Mouse (Mus musculus): ENCODE results near the gene Adgrg5. TPM values are rescaled to one million over a fixed set of nuclear protein-coding genes. Genes with fewer than 3 reads are reported as not detected.

Adgrg5 gene
- polyA plus RNA-seq, 1 experiment from 2014 or later = not detected

DNA sequence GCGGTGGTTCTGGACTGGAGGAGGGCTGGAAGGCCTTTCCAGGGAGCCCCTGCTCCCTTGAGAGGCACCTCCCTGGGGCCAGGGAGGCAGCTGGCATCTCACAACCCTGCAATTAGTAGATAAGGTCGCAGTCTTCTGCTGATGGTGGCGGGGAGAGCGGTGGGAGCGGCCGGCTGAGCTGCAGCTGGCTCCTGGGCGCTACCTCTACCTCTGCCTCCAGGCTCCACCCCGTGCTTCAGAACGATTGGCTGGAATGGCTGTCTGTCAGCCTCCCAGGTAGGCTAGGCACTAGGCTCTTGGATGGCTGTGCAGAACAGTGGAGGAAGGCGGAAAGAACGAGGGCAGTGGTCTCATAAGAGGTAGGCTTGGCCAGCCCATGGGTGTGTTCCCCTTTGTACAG, 24.2 kb upstream of the Adgrg5 start:
- no peaks in the 10 kb centered on the region for H3K36me3 ChIP-seq (ENCODE audit: control insufficient read depth, insufficient read depth, low read length)
- no peaks in the 10 kb centered on the region for H3K4me1 ChIP-seq (ENCODE audit: control insufficient read depth, insufficient read depth, low read length)
- 0 out of 2 replicates have a peak overlapping the region, but pooled peaks have one; percentile 9 for H3K4me3 ChIP-seq (ENCODE audit: low read depth, low read length)
- WGBS = 7% methylated on average over 11 of the region's 11 CpGs
- H3K27ac ChIP-seq (ENCODE audit: low read length) = no peak overlapping the region
- peak overlapping the region; percentile 36 for H3K4me2 ChIP-seq (ENCODE audit: low read length)
- no peaks in the 10 kb centered on the region for H3K9me3 ChIP-seq (replicated peaks; ENCODE audit: control insufficient read depth, low read length, poor library complexity, severe bottlenecking)
- no peak overlapping the region for H3K9ac ChIP-seq (ENCODE audit: low read depth, low read length)
- no peak; the same call in 1 of the 2 replicates for ATAC-seq
- H3K27me3 ChIP-seq (ENCODE audit: control insufficient read depth, insufficient read depth, low read depth, low read length) = no peaks in the 10 kb centered on the region

DNA sequence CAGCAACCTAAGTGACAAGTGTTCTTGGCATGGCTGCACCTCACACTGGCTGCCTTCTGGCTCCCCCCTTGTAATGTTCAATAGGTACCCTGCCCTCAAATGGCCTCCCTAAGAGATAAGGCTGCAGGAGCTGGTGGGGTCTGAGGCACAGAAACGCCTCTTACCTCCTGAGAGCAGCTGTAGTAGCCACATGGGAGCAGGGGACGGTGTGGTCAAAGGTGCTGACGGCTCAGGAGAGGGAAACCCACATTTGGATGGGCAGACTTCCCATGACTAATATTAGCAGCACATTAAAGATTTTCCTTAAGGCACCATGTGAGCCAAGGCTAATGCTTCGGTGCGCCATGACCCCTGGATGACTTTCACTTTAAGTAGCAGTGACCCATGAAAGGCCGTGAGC, 22.9 kb upstream of the Adgrg5 start:
- Histone ChIP-seq H3K36me3 (ENCODE audit: control insufficient read depth, insufficient read depth, low read length) (no peaks in the 10 kb centered on the region), H3K27me3 (ENCODE audit: control insufficient read depth, insufficient read depth, low read depth, low read length) (no peaks in the 10 kb centered on the region), H3K4me1 (ENCODE audit: control insufficient read depth, insufficient read depth, low read length) (no peaks in the 10 kb centered on the region), H3K4me2 (ENCODE audit: low read length) (no peak overlapping the region), H3K27ac (ENCODE audit: low read length) (no peak overlapping the region), H3K4me3 (ENCODE audit: low read depth, low read length) (no peak overlapping the region), H3K9ac (ENCODE audit: low read depth, low read length) (0 out of 2 replicates have a peak overlapping the region, but pooled peaks have one; percentile 20), H3K9me3 (replicated peaks; ENCODE audit: control insufficient read depth, low read length, poor library complexity, severe bottlenecking) (no peaks in the 10 kb centered on the region)
- WGBS = 22% methylated on average over 6 of the region's 6 CpGs
- no peak for ATAC-seq

DNA sequence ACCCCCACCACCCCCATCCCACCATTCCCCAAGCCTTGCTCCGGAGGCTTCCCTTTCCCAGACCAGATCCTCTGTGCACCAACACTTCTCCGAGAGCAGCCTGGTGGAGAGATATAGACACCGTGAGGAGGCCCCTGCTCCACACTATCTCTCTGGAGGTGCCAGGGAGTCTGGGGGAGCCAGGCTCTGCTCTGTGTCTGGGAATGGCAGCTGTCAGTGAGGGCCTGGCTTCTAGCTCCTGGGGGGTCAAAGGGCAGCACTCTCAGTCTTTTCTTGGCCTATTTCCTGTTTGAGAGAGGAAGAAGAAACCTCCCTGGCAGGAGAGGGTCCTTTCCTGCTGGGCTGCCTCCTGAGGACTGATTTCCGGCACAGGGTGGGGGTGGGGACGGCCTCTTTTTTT, 22.5 kb upstream of the Adgrg5 start:
- Histone ChIP-seq H3K36me3 (ENCODE audit: control insufficient read depth, insufficient read depth, low read length) (no peaks in the 10 kb centered on the region), H3K4me3 (ENCODE audit: low read depth, low read length) (no peak overlapping the region), H3K27me3 (ENCODE audit: control insufficient read depth, insufficient read depth, low read depth, low read length) (no peaks in the 10 kb centered on the region), H3K9ac (ENCODE audit: low read depth, low read length) (0 out of 2 replicates have a peak overlapping the region, but pooled peaks have one; percentile 20), H3K4me1 (ENCODE audit: control insufficient read depth, insufficient read depth, low read length) (no peaks in the 10 kb centered on the region), H3K4me2 (ENCODE audit: low read length) (no peak overlapping the region), H3K9me3 (replicated peaks; ENCODE audit: control insufficient read depth, low read length, poor library complexity, severe bottlenecking) (no peaks in the 10 kb centered on the region), H3K27ac (ENCODE audit: low read length) (no peak overlapping the region)
- 21% methylated on average over 5 of the region's 5 CpGs for WGBS
- ATAC-seq = no peak

DNA sequence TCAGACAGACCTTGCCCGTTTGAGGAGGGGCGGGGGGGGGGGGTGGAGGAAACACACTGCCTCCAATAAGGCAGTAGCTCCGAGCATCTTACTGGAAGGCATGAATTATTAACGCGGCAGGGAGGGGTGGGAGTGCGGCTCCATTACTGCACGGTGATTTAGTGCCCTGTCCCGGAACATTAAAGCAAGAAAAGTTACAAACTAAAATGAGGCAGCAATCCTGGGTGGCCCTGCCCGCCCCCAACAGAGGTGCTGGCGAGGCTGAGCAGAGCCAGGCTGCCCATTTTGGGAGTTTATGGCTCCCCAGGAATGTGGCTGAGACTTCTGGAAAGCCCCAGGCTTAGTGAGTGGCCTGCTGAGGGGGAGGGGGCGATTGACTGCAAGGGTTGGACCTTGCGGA, 19.8 kb upstream of the Adgrg5 start:
- Histone ChIP-seq H3K4me2 (ENCODE audit: low read length) (no peak overlapping the region), H3K9ac (ENCODE audit: low read depth, low read length) (no peak overlapping the region), H3K4me1 (ENCODE audit: control insufficient read depth, insufficient read depth, low read length) (no peaks in the 10 kb centered on the region), H3K27me3 (ENCODE audit: control insufficient read depth, insufficient read depth, low read depth, low read length) (no peaks in the 10 kb centered on the region), H3K9me3 (replicated peaks; ENCODE audit: control insufficient read depth, low read length, poor library complexity, severe bottlenecking) (no peaks in the 10 kb centered on the region), H3K4me3 (ENCODE audit: low read depth, low read length) (no peak overlapping the region), H3K27ac (ENCODE audit: low read length) (no peak overlapping the region), H3K36me3 (ENCODE audit: control insufficient read depth, insufficient read depth, low read length) (no peaks in the 10 kb centered on the region)
- 67% methylated on average over 12 of the region's 12 CpGs for WGBS
- ATAC-seq = no peak

DNA sequence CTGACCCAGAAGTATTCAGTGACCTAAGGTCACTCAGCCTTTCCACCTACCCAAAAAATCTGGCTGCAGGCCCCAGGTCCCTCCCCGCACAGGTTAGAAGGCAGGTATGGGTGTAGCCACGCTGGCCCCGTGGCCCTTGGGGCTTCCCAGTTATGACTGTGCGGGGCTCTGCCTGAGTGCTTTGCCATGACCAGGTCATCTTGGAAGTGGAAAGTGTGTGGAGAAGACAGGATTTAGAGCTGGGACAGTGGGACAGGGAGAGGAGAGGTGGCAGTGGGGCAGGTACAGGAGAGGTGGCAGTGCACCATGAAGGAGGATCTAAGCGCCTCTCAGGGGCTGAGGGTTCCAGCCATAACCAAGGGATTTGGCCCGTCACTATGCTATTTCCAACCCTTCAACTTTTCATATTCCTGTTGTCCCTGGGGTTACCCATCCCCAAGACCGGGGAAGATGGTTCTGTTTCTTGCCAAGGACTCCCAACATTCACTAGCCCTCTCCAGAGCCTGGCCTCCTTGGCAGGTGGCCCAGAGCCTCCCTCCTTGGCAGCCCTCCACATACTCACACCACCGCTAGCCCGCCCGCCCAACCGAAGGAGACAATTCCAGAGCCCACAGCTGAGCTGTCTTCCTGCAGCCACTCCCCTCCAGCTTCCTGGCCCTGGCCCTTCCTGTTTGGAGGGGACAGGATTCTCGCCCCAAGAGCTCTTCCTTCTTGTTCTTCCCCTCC, 18.9 kb upstream of the Adgrg5 start:
- Histone ChIP-seq H3K4me2 (ENCODE audit: low read length) (no peak overlapping the region), H3K4me3 (ENCODE audit: low read depth, low read length) (no peak overlapping the region), H3K9me3 (replicated peaks; ENCODE audit: control insufficient read depth, low read length, poor library complexity, severe bottlenecking) (no peaks in the 10 kb centered on the region), H3K4me1 (ENCODE audit: control insufficient read depth, insufficient read depth, low read length) (no peaks in the 10 kb centered on the region), H3K27ac (ENCODE audit: low read length) (peak overlapping the region; percentile 33; the same call in 1 of the 2 replicates), H3K36me3 (ENCODE audit: control insufficient read depth, insufficient read depth, low read length) (no peaks in the 10 kb centered on the region), H3K27me3 (ENCODE audit: control insufficient read depth, insufficient read depth, low read depth, low read length) (no peaks in the 10 kb centered on the region), H3K9ac (ENCODE audit: low read depth, low read length) (no peak overlapping the region)
- peak; percentile 30; the same call in 1 of the 2 replicates for ATAC-seq
- 77% methylated on average over 12 of the region's 12 CpGs for WGBS

DNA sequence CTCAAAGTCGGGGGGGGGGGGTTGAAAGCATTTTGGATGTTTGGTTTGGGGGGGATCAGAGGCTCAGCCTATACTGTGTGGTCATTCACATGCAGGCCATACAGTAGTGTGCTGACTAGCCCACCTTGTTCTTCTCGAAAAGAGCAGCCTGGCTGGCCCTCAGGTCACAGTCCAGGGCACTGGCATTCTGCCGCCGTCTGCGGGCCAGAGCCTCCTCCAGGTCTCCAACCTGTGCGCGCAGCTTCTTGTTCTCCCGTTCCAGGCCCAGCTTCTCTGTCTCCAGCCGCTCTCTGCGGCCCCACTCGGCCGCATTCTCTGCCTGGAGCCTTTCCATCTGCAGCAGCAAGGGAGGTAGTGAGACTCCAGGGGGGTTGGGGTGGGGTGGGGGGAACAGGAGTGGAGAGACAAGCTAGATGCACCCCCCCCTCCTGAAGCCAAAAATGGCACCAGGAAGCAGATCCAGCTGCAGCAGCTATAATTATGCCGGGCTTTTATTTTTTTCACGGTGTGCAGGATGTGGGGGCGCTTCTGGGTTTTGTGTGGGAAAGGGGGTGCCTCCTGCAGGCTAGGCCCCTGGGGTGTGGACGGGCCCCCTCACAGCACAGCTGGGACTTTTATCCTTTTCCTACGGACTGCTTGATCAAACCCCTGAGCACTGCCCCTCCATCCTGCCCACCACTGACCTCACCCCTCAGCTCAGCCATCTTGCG, 15.7 kb upstream of the Adgrg5 start:
- Histone ChIP-seq H3K9me3 (replicated peaks; ENCODE audit: control insufficient read depth, low read length, poor library complexity, severe bottlenecking) (no peaks in the 10 kb centered on the region), H3K4me3 (ENCODE audit: low read depth, low read length) (no peak overlapping the region), H3K27me3 (ENCODE audit: control insufficient read depth, insufficient read depth, low read depth, low read length) (peaks cover 10% of the 10 kb centered on the region), H3K36me3 (ENCODE audit: control insufficient read depth, insufficient read depth, low read length) (no peaks in the 10 kb centered on the region), H3K4me1 (ENCODE audit: control insufficient read depth, insufficient read depth, low read length) (peaks cover under 1% of the 10 kb centered on the region; the same call in 1 of the 2 replicates), H3K4me2 (ENCODE audit: low read length) (no peak overlapping the region), H3K27ac (ENCODE audit: low read length) (no peak overlapping the region), H3K9ac (ENCODE audit: low read depth, low read length) (no peak overlapping the region)
- no peak for ATAC-seq
- 83% methylated on average over 18 of the region's 18 CpGs for WGBS

DNA sequence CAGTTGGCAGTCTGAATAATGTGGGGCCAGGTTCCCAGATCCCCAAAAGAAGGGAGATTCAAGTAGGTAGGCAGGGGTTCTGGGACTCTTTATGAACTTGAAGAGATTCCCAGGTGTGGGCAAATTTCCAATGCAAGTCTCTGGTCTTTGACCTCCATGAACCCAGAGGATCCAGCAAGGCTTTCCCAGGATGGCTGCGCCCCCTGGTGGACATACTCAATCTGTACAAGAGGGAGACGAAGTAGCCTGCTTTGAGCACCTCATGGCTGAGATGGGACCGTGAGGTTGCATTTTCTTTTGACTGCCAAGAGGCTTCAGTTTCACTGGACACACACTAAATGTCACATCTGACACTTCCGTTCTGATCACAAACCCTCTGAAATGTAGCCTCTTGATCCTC, 14.6 kb upstream of the Adgrg5 start:
- Histone ChIP-seq H3K27me3 (ENCODE audit: control insufficient read depth, insufficient read depth, low read depth, low read length) (peaks cover 21% of the 10 kb centered on the region), H3K27ac (ENCODE audit: low read length) (no peak overlapping the region), H3K4me1 (ENCODE audit: control insufficient read depth, insufficient read depth, low read length) (peaks cover 7% of the 10 kb centered on the region; the same call in 1 of the 2 replicates), H3K4me3 (ENCODE audit: low read depth, low read length) (no peak overlapping the region), H3K9ac (ENCODE audit: low read depth, low read length) (no peak overlapping the region), H3K36me3 (ENCODE audit: control insufficient read depth, insufficient read depth, low read length) (no peaks in the 10 kb centered on the region), H3K9me3 (replicated peaks; ENCODE audit: control insufficient read depth, low read length, poor library complexity, severe bottlenecking) (no peaks in the 10 kb centered on the region), H3K4me2 (ENCODE audit: low read length) (no peak overlapping the region)
- ATAC-seq = no peak
- whole genome bisulfite sequencing = 5% methylated on average over 4 of the region's 4 CpGs

DNA sequence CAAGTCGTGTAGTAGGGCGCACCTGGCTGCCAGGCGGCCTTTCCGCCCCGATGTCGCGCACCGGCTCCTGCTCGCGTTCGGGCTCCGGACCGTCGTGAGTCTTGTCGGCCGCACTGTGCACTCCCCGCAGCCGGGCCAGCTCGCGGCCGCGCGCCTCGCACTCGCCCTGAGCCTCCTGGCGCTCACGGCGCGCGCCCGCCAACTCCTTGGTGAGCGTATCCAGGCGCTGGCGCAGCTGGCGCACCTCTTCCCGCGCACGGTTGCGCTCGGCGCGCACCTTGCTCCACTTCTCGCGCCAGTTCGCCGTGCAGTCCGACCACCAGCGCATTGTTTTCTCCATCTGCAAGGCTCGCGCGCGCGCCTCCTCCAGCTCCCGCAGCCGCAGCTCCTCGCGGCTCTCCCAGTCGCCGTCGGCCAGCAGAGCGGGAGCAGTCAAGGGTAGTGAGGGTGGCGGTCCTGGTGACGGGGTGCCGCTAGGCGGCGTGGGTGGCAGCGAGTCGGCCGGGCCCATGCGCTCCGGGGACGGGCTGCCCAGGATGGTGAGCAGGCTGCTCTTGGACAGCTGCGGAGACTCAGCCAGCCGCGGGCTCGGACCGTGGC, 10.3 kb upstream of the Adgrg5 start:
- Histone ChIP-seq H3K9ac (ENCODE audit: low read depth, low read length) (peak overlapping the region; percentile 55), H3K27ac (ENCODE audit: low read length) (no peak overlapping the region), H3K4me2 (ENCODE audit: low read length) (peak overlapping the region; percentile 80), H3K36me3 (ENCODE audit: control insufficient read depth, insufficient read depth, low read length) (no peaks in the 10 kb centered on the region), H3K4me1 (ENCODE audit: control insufficient read depth, insufficient read depth, low read length) (peaks cover 17% of the 10 kb centered on the region), H3K9me3 (replicated peaks; ENCODE audit: control insufficient read depth, low read length, poor library complexity, severe bottlenecking) (no peaks in the 10 kb centered on the region), H3K4me3 (ENCODE audit: low read depth, low read length) (peak overlapping the region; percentile 50), H3K27me3 (ENCODE audit: control insufficient read depth, insufficient read depth, low read depth, low read length) (peaks cover 43% of the 10 kb centered on the region)
- 3% methylated on average over 77 of the region's 77 CpGs for WGBS
- peak; percentile 55 for ATAC-seq

DNA sequence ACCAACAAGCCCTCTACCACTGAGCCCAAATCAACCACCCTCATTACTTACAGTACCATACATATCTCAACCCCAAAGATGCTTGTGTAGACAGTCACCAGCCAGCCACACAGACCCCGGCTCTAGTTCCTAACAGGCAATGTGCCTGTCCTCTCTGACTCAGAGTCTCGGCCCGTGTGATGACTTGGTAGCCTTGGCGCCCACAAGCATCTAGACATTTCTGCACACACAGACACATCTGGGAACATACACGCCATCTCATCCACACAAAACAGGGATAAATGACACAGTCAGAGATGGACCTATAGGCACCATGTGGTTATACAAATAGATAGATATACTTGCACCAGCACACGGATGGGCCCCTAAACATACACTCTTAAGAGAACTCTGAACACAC, 9.2 kb upstream of the Adgrg5 start:
- H3K9me3 ChIP-seq (replicated peaks; ENCODE audit: control insufficient read depth, low read length, poor library complexity, severe bottlenecking) = no peaks in the 10 kb centered on the region
- H3K36me3 ChIP-seq (ENCODE audit: control insufficient read depth, insufficient read depth, low read length) = no peaks in the 10 kb centered on the region
- no peak overlapping the region for H3K9ac ChIP-seq (ENCODE audit: low read depth, low read length)
- WGBS = 87% methylated on average over 6 of the region's 6 CpGs
- H3K4me1 ChIP-seq (ENCODE audit: control insufficient read depth, insufficient read depth, low read length) = peaks cover 17% of the 10 kb centered on the region
- H3K4me2 ChIP-seq (ENCODE audit: low read length) = no peak overlapping the region
- H3K27ac ChIP-seq (ENCODE audit: low read length) = no peak overlapping the region
- peaks cover 52% of the 10 kb centered on the region for H3K27me3 ChIP-seq (ENCODE audit: control insufficient read depth, insufficient read depth, low read depth, low read length)
- H3K4me3 ChIP-seq (ENCODE audit: low read depth, low read length) = no peak overlapping the region
- ATAC-seq = no peak

All from midbrain, embryonic 16.5 days (tissue).